ENCODE assay signal across 9 mouse cellular contexts in the genomic region with DNA sequence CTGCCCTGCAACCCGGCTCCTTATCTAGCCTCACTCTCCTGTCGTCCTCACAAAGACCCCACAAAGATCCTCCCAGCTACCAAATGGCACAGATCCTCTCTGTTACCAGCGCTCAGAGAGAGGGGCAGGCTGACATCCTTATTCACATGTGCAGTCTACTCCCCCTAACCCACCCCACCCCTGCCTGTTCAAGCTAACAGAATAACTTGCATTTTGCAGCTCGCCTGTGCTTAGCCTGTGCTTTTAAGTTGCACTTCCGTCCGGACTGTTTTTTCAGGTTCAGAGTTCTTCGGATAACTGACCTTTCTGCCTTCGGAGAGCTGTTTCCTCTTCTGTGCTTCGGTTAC. TPM values are rescaled to one million over a fixed set of nuclear protein-coding genes. Genes with fewer than 3 reads are reported as not detected.
DNase-seq lines count a peak whose midpoint lies in the region; ATAC-seq lines count a peak whose summit lies in the region.
"Had no signal": no experiment of that assay in that cellular context is flagged by ENCODE, and none has a peak within 500 bp of the region (broad histone marks: within the 10 kb centered on the region; RNA-seq: fewer than 3 reads in every experiment).

No protein-coding gene starts in this region.

- 1% methylated on average over 9 of the region's 9 CpGs for WGBS in heart, embryonic 15.5 days
- WGBS in hindbrain, embryonic 12.5 days = 0% methylated on average over 9 of the region's 9 CpGs
- 2% methylated on average over 9 of the region's 9 CpGs for WGBS in midbrain, embryonic 10.5 days

- peak overlapping the region; percentile 80 for H3K4me2 ChIP-seq in heart, embryonic 15.5 days
- peak overlapping the region; percentile 56 for H3K4me2 ChIP-seq in hindbrain, embryonic 12.5 days (replicated peaks)

- H3K27me3 ChIP-seq in heart, embryonic 15.5 days = no peaks in the 10 kb centered on the region
- no peaks in the 10 kb centered on the region for H3K27me3 ChIP-seq in hindbrain, embryonic 12.5 days
- peaks cover 24% of the 10 kb centered on the region for H3K27me3 ChIP-seq in midbrain, embryonic 10.5 days (ENCODE audit: low read depth, poor library complexity, severe bottlenecking)

- ATAC-seq in heart, embryonic 15.5 days (replicated peaks; ENCODE audit: insufficient number of reproducible peaks, insufficient read depth, low FRiP score, low read depth) = no peak
- ATAC-seq in hindbrain, embryonic 12.5 days (ENCODE audit: low FRiP score) = no peak

- H3K4me1 ChIP-seq in heart, embryonic 15.5 days (replicated peaks) = peaks cover 13% of the 10 kb centered on the region
- peaks cover 3% of the 10 kb centered on the region for H3K4me1 ChIP-seq in brown adipose tissue, adult 24 weeks (ENCODE audit: control insufficient read depth, insufficient read depth, insufficient read length, low read length)
- H3K4me1 ChIP-seq in hindbrain, embryonic 12.5 days = peaks cover 11% of the 10 kb centered on the region
- peaks cover 22% of the 10 kb centered on the region for H3K4me1 ChIP-seq in midbrain, embryonic 10.5 days

- no peak overlapping the region for H3K9ac ChIP-seq in heart, embryonic 15.5 days
- peak overlapping the region; percentile 13; the same call in 1 of the 2 replicates for H3K9ac ChIP-seq in hindbrain, embryonic 12.5 days

- H3K27ac ChIP-seq in heart, embryonic 15.5 days = no peak overlapping the region
- H3K27ac ChIP-seq in brown adipose tissue, adult 24 weeks (replicated peaks; ENCODE audit: low read depth, low read length) = no peak overlapping the region
- no peak overlapping the region for H3K27ac ChIP-seq in hindbrain, embryonic 12.5 days
- H3K27ac ChIP-seq in midbrain, embryonic 10.5 days (replicated peaks) = peak overlapping the region; percentile 74

- H3K4me3 ChIP-seq in heart, embryonic 15.5 days = peak overlapping the region; percentile 53
- peak overlapping the region; percentile 30 for H3K4me3 ChIP-seq in brown adipose tissue, adult 24 weeks (ENCODE audit: insufficient read depth, low read depth, low read length)
- H3K4me3 ChIP-seq in hindbrain, embryonic 12.5 days = peak overlapping the region; percentile 41
- peak overlapping the region; percentile 53 for H3K4me3 ChIP-seq in midbrain, embryonic 10.5 days

- intact Hi-C loops in heart, postnatal 36 days (cut with DNase I) = loop anchor here (5.0 to 10.0 kb wide), 2 partner anchors 197 to 649 kb away; no protein-coding TSS in a partner anchor

- DNase-seq in heart, postnatal 36 days = no peak
- DNase-seq in midbrain, embryonic 10.5 days (ENCODE audit: low spot score) = no peak
- no peak for DNase-seq in adrenal gland, postnatal 14 days
- DNase-seq in thymus, postnatal 4 days = no peak
- no peak for DNase-seq in spleen, adult 12 weeks (ENCODE audit: low spot score)

- H3K9me3 ChIP-seq in heart, embryonic 15.5 days (replicated peaks) = no peaks in the 10 kb centered on the region
- no peaks in the 10 kb centered on the region for H3K9me3 ChIP-seq in hindbrain, embryonic 12.5 days (replicated peaks)
- H3K9me3 ChIP-seq in midbrain, embryonic 10.5 days (replicated peaks) = no peaks in the 10 kb centered on the region
- H3K9me3 ChIP-seq: G1E had no signal

- H3K36me3 ChIP-seq in heart, embryonic 15.5 days = no peaks in the 10 kb centered on the region
- H3K36me3 ChIP-seq in hindbrain, embryonic 12.5 days = no peaks in the 10 kb centered on the region
- H3K36me3 ChIP-seq in midbrain, embryonic 10.5 days = no peaks in the 10 kb centered on the region
- H3K36me3 ChIP-seq: G1E had no signal

RNA-seq across cellular contexts. Expression of gene Ccdc158, which starts 0.5 kb away (rescaled TPM):
- polyA plus RNA-seq in heart, embryonic 15.5 days (2015; fragmentation: Nextera tagmentation; extraction: Ambion mirVana) = 0.56 and 0.64 TPM in 2 replicates
- total RNA-seq in heart, postnatal 36 days (2021) = not detected
- 0.32 and 0.46 TPM in 2 replicates for polyA plus RNA-seq in brown adipose tissue, adult 24 weeks (2012; ENCODE audit: insufficient read depth, insufficient read length, missing spikeins)
- 0.52 and 0.55 TPM in 2 replicates for polyA plus RNA-seq in hindbrain, embryonic 12.5 days (2016; fragmentation: Nextera tagmentation; extraction: Ambion mirVana)
- 0.85 and 0.89 TPM in 2 replicates for polyA plus RNA-seq in midbrain, embryonic 10.5 days (2016; fragmentation: Nextera tagmentation; extraction: Ambion mirVana)
- total RNA-seq in adrenal gland, postnatal 14 days (2021) = 0.37 and 0.68 TPM in 2 replicates
- polyA plus RNA-seq: G1E had no signal

RNA-seq across cellular contexts. Expression of gene Shroom3, which starts 7.7 kb away (rescaled TPM):
- polyA plus RNA-seq in heart, embryonic 15.5 days (2015; fragmentation: Nextera tagmentation; extraction: Ambion mirVana) = 11.3 and 12.5 TPM in 2 replicates
- total RNA-seq in heart, postnatal 36 days (2021) = 10 to 100 TPM; 40.0 to 48.9 TPM
- 0.50 and 0.59 TPM in 2 replicates for polyA plus RNA-seq in brown adipose tissue, adult 24 weeks (2012; ENCODE audit: insufficient read depth, insufficient read length, missing spikeins)
- polyA plus RNA-seq in hindbrain, embryonic 12.5 days (2016; fragmentation: Nextera tagmentation; extraction: Ambion mirVana) = 5.8 and 6.5 TPM in 2 replicates
- 5.8 and 8.3 TPM in 2 replicates for polyA plus RNA-seq in midbrain, embryonic 10.5 days (2016; fragmentation: Nextera tagmentation; extraction: Ambion mirVana)
- 7.6 and 7.9 TPM in 2 replicates for total RNA-seq in adrenal gland, postnatal 14 days (2021)
- polyA plus RNA-seq: G1E had no signal
